Mouse (Mus musculus): ENCODE results near the gene Pfkm. TPM values are rescaled to one million over a fixed set of nuclear protein-coding genes. Genes with fewer than 3 reads are reported as not detected.
A peak's percentile ranks its signal among the peaks of the same experiment; 100 is the strongest.

Gene Pfkm
- total RNA-seq, 2 experiments from 2014 or later, result 8.8 to 17.8 TPM

DNA sequence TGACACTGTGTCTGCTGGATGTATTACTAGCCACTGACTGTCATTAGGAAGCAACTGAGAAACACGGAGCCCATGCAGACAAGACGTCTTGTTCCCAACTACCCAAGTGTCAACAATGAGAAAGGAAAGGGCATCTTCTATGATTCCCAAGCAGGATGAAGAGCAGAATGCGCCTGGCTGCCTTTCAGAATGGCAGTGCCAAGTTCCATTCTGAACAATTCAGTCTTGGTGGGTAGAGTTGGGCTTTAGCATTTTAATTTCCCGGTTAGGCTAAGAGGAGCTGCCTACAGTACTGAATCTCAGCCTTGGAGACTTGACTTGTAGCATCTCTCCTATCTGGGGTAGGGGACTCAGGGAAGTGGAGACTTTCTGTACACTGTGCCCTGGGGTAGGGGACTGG is 41.6 kb downstream of the Pfkm start:
- no peak for ATAC-seq (replicated peaks; ENCODE audit: low FRiP score, poor library complexity, severe bottlenecking)

DNA sequence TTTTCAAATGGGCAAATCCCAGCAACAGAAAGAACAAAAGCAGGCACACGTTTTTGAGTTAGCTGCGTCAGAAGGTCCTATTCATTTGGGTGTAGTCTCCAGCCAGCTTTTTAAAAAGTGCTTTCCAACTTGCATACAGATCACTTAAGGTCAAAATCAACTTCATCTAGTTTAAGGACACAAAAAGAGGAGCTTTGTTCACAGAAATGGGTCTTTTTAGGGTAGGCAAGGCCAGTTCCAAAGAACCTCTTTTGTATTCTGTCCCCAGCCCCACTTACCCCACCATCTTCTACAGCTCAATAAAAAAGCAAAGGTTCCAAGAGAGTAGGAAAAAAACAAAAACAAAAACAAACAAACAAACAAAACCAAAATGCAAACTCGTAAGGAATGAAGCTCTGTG is 42.3 kb downstream of the Pfkm start:
- no peak for ATAC-seq (replicated peaks; ENCODE audit: low FRiP score, poor library complexity, severe bottlenecking)

- ATAC-seq (replicated peaks; ENCODE audit: low FRiP score, poor library complexity, severe bottlenecking), result no peak
Measured at GRCm38 (mm10) chr15:98135671-98136070, 43.3 kb downstream of the Pfkm start.

- no peak for ATAC-seq (replicated peaks; ENCODE audit: low FRiP score, poor library complexity, severe bottlenecking)
Measured at GRCm38 (mm10) chr15:98136871-98137270, 44.5 kb downstream of the Pfkm start.

GRCm38 (mm10) chr15:98139763-98140162 is 47.4 kb downstream of the Pfkm start:
- ATAC-seq (replicated peaks; ENCODE audit: low FRiP score, poor library complexity, severe bottlenecking), result no peak

GRCm38 (mm10) chr15:98140809-98141208 is 48.4 kb downstream of the Pfkm start:
- ATAC-seq (replicated peaks; ENCODE audit: low FRiP score, poor library complexity, severe bottlenecking), result no peak

DNA sequence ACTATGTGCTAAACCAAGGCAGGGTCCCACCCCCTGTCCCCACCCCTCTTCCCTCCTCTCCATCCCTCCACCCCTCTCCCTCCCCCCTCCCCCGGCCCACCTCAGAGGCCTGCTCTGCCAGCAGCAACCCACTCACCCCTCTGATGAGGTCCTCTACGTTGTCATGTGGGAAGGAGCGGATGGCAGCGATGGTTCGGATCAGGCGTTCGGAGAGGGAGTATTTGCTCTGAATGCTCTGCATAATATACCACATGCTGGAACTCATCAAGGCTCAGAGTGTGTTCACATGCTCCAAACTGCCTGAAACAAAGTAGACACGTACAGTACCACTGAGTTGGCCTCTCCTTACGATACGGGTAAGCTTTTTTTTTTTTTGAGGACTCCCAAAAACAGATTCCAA is 50.1 kb downstream of the Pfkm start:
- ATAC-seq (replicated peaks; ENCODE audit: low FRiP score, poor library complexity, severe bottlenecking), result no peak

GRCm38 (mm10) chr15:98144861-98145507 is 52.6 kb downstream of the Pfkm start:
- peak; percentile 42 for ATAC-seq (replicated peaks; ENCODE audit: low FRiP score, poor library complexity, severe bottlenecking)

DNA sequence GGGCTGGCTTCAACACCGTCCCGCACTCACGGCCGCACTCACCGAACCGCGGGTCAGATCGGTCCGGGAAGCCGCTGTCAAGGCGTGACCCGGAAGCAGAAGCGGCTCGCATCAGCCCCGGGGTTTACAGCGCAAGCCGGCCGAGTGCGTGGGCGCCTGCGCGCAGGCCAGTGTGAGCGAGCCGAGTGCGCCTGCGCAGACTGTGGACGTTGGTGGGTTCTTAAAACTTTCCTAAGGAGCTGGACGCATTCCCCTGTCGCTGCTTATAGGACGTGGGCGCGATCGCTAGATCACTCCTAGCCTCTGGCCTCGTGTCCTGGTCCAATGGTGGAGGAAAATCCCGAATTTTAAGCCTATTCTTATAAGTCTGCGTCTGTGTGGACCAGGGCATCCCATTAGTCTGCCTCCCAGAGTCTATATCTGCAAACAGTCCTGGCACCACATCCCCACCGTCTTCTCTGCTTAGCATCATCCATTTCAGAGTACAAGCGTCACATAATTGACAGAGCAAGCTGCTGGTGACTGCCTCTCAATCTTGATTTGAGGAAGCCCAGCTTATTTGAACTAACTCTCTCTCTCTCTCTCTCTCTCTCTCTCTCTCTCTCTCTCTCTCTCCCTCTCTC is 53.3 kb downstream of the Pfkm start:
- peak; percentile 99 for ATAC-seq (replicated peaks; ENCODE audit: low FRiP score, poor library complexity, severe bottlenecking)

DNA sequence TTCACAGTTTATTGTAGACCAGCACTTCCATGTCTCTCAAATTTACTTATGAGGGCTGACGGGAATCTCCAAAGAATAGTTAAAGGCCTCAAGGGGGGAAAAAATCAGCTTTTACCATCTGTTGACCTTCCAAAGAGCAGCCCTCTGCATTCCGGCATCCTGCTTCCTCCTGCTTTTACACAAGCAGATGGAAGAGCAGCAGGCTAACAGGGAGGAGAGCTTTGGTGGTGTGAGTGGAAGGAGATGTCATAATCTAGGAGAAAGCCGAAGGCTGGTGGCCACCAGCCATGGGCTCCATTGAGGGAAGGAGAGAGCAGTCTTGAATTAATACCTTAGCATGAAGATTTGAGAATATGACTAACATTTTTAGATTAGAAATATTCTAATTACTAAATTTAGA is 56.0 kb downstream of the Pfkm start:
- no peak for ATAC-seq (replicated peaks; ENCODE audit: low FRiP score, poor library complexity, severe bottlenecking)

DNA sequence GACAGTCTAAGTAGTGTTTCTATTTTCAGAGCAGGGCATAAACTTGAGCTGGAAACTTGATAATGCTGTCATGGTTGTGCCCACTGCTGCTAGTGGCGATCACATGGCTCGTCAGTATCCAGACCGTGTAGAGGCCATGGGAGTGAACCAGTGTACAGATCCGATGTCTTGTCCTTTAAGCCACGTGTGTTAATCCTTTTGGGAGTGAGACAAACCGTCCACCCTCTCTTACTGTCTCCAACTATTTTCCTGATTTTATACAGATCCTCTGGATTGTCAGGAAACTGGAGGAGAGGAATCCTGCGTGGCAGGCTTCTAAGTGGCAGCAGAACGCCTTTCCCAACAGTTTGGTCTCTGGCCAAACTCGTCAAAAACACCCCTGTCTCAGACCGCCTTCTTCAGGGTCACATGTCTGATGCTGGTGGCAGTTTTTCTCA is 56.8 kb downstream of the Pfkm start:
- no peak for ATAC-seq (replicated peaks; ENCODE audit: low FRiP score, poor library complexity, severe bottlenecking)

DNA sequence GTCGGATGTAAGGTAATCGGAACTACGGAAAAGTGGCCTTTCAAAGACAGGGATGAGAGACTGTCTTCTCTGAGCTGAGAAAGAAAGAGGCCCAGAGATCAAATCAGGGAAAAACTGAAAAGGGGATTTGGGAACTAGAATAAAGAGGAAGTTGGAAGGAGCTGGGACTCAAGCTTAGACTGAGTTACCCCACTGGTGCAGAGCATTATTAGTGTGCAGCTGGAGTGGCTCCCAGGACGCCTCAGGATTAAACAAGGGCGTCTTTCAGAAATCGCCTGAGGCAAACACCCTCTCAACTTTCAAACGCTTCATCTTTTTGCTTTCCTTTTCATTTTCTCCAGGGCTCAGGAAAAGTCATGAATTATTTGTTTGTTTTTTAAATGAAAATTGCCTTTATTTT is 60.5 kb downstream of the Pfkm start:
- ATAC-seq (replicated peaks; ENCODE audit: low FRiP score, poor library complexity, severe bottlenecking), result no peak

DNA sequence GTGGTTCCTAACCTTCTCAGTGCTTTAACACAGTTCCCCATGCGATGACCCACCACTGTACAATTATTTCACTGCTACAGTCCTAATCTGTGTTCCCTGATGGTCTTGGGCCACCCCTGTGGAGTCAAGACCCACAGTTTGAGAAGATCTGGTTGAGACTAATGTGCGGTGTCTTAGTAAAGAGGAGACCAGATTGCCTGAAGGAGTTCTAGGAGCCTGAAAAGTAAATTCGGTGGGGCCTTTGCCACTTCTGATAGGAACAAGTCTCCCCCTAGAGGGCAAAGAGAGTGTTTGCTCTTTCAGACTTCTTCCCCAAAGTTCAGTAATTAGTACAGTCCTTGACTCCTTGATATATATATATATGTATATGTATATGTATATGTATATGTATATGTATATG is 61.2 kb downstream of the Pfkm start:
- 0 out of 2 replicates have a peak, but pooled peaks have one; percentile 63 for ATAC-seq (replicated peaks; ENCODE audit: low FRiP score, poor library complexity, severe bottlenecking)

- no peak for ATAC-seq (replicated peaks; ENCODE audit: low FRiP score, poor library complexity, severe bottlenecking)
Measured at GRCm38 (mm10) chr15:98154146-98154545, 61.8 kb downstream of the Pfkm start.

GRCm38 (mm10) chr15:98154631-98155030 is 62.2 kb downstream of the Pfkm start:
- no peak for ATAC-seq (replicated peaks; ENCODE audit: low FRiP score, poor library complexity, severe bottlenecking)

DNA sequence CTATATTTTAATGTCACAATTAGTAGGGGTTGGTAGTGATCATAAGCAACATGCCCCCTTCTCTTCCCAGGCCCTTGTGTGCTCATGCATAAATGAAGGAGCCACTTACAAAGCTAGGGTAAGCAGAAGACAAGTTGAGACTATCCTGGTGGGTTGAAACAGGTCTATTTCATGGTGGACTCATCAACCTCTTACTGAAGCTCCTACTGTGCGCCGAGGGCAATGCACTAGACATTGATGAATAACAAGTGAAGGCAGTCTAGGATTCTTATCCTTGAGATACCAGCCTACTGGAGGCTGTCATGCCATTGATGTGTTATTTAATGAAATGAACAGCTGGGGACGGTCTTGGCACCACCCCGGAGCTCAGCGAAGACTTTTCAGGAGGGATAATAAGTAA is 62.9 kb downstream of the Pfkm start:
- ATAC-seq (replicated peaks; ENCODE audit: low FRiP score, poor library complexity, severe bottlenecking), result no peak

GRCm38 (mm10) chr15:98155944-98156343 is 63.6 kb downstream of the Pfkm start:
- no peak for ATAC-seq (replicated peaks; ENCODE audit: low FRiP score, poor library complexity, severe bottlenecking)

GRCm38 (mm10) chr15:98157253-98157652 is 64.9 kb downstream of the Pfkm start:
- no peak for ATAC-seq (replicated peaks; ENCODE audit: low FRiP score, poor library complexity, severe bottlenecking)

GRCm38 (mm10) chr15:98161026-98161805 is 68.8 kb downstream of the Pfkm start:
- ATAC-seq (replicated peaks; ENCODE audit: low FRiP score, poor library complexity, severe bottlenecking), result no peak

- ATAC-seq (replicated peaks; ENCODE audit: low FRiP score, poor library complexity, severe bottlenecking), result no peak
Measured at GRCm38 (mm10) chr15:98162561-98162960, 70.2 kb downstream of the Pfkm start.

DNA sequence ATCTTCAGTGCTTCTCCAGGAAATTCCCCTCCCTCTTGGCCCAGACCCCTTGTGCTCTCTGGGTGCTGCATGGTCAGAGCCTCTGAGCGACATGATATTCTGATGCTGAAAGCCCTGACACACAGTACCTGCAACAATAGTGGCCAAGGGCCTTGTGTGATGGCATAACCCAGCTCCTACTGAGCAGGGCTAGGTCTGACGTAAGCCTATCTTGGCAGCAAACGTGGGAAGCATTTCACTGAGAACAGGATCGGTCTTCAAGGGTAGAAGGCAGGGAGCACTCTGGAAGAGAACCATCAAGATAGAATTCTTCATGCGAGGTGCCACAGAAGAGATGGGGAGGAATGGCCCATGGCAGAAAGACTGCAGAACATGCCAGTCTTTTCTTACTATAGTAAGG is 73.1 kb downstream of the Pfkm start, which contains the start of gene Asb8:
Gene Asb8 (minus strand): TSS at position 101 of the 400 bp plus-strand sequence.
- no peak for ATAC-seq (replicated peaks; ENCODE audit: low FRiP score, poor library complexity, severe bottlenecking)

All from erythroid progenitor cell, adult 5-6 weeks (primary cell).